Mouse (Mus musculus) liver, embryonic 12.5 days (tissue): Measurements from ENCODE around the gene Dnah11. TPM values are rescaled to one million over a fixed set of nuclear protein-coding genes. Genes with fewer than 3 reads are reported as not detected.

ENCODE experiments used
- ATAC-seq: fragments of 200-750 bp; cut with Nextera tagmentation; 2 replicates; pipeline ENCODE4 v1.8.0; 2017; ENCODE audit warnings: moderate number of reproducible peaks, mild to moderate bottlenecking, moderate library complexity
- H3K27ac ChIP-seq: fragments of 300-500 bp; sonication (generic); 2 replicates; pipeline ENCODE4 v1.5.1; 2016; ENCODE audit warnings: mild to moderate bottlenecking
- H3K27me3 ChIP-seq: fragments of 300-500 bp; sonication (generic); replicated peaks from 2 replicates; pipeline ENCODE4 v1.6.1; 2016; ENCODE audit warnings: mild to moderate bottlenecking, moderate library complexity
- H3K36me3 ChIP-seq: fragments of 300-500 bp; sonication (generic); 2 replicates; pipeline ENCODE4 v1.6.1; 2016; ENCODE audit warnings: mild to moderate bottlenecking, moderate library complexity
- H3K4me1 ChIP-seq: fragments of 300-500 bp; sonication (generic); 2 replicates; pipeline ENCODE4 v1.6.1; 2016
- H3K4me2 ChIP-seq: fragments of 300-500 bp; sonication (generic); 2 replicates; pipeline ENCODE4 v1.6.1; 2016; ENCODE audit warnings: mild to moderate bottlenecking, moderate library complexity
- H3K4me3 ChIP-seq: fragments of 300-500 bp; sonication (generic); 2 replicates; pipeline ENCODE4 v1.5.1; 2016; ENCODE audit warnings: mild to moderate bottlenecking, moderate library complexity
- H3K9ac ChIP-seq: fragments of 300-500 bp; sonication (generic); 2 replicates; pipeline ENCODE4 v1.6.1; 2016; ENCODE audit warnings: mild to moderate bottlenecking, moderate library complexity
- H3K9me3 ChIP-seq: fragments of 300-500 bp; sonication (generic); replicated peaks from 2 replicates; pipeline ENCODE4 v1.6.1; 2016; ENCODE audit warnings: mild to moderate bottlenecking, moderate library complexity
- whole genome bisulfite sequencing: fragments of 180-500 bp; shearing (Covaris S2); methylation state at CpG from one replicate; pipeline ENCODE4 v1.1.7; 2016; ENCODE audit not compliant: insufficient replicate concordance; 5-methylcytosine and 5-hydroxymethylcytosine counted together
- polyA plus RNA-seq: library from polyadenylated mRNA; unstranded; fragments of >200 nt; fragmentation: Nextera tagmentation; extraction: Ambion mirVana; gene quantifications from 2 replicates; pipeline ENCODE4 v1.2.1, GENCODE M21; 2016

The Dnah11 gene
- polyA plus RNA-seq, 1 experiment from 2014 or later: 0.05 TPM

GRCm38 (mm10) chr12:118156986-118157385 lies 41.9 kb downstream of the Dnah11 start:
- ATAC-seq: no peak
- no peak overlapping the region for H3K4me3 ChIP-seq
- no peaks in the 10 kb centered on the region for H3K4me1 ChIP-seq
- H3K4me2 ChIP-seq: no peak overlapping the region
- 72% methylated on average over 5 of the region's 5 CpGs for WGBS
- no peak overlapping the region for H3K27ac ChIP-seq
- no peak overlapping the region for H3K9ac ChIP-seq
- no peaks in the 10 kb centered on the region for H3K36me3 ChIP-seq
- H3K9me3 ChIP-seq: no peaks in the 10 kb centered on the region
- H3K27me3 ChIP-seq: no peaks in the 10 kb centered on the region

GRCm38 (mm10) chr12:118147521-118148033 lies 51.3 kb downstream of the Dnah11 start:
- Histone ChIP-seq H3K4me3 (no peak overlapping the region), H3K4me1 (no peaks in the 10 kb centered on the region), H3K36me3 (no peaks in the 10 kb centered on the region), H3K27ac (no peak overlapping the region), H3K4me2 (no peak overlapping the region), H3K9ac (no peak overlapping the region), H3K9me3 (no peaks in the 10 kb centered on the region), H3K27me3 (no peaks in the 10 kb centered on the region)
- no peak for ATAC-seq
- WGBS: 53% methylated on average over 2 of the region's 2 CpGs

GRCm38 (mm10) chr12:118128116-118128515 lies 70.7 kb downstream of the Dnah11 start:
- Histone ChIP-seq H3K9ac (no peak overlapping the region), H3K36me3 (no peaks in the 10 kb centered on the region), H3K27ac (no peak overlapping the region), H3K4me2 (no peak overlapping the region), H3K4me3 (no peak overlapping the region), H3K27me3 (no peaks in the 10 kb centered on the region), H3K4me1 (no peaks in the 10 kb centered on the region), H3K9me3 (no peaks in the 10 kb centered on the region)
- WGBS: 44% methylated on average over 4 of the region's 4 CpGs
- no peak for ATAC-seq

- H3K27me3 ChIP-seq: no peaks in the 10 kb centered on the region
- no peak overlapping the region for H3K9ac ChIP-seq
- WGBS: 75% methylated on average over 3 of the region's 3 CpGs
- no peak overlapping the region for H3K4me2 ChIP-seq
- 0 out of 2 replicates have a peak, but pooled peaks cover 5% of the 10 kb centered on the region for H3K9me3 ChIP-seq
- no peak overlapping the region for H3K27ac ChIP-seq
- no peaks in the 10 kb centered on the region for H3K4me1 ChIP-seq
- no peak overlapping the region for H3K4me3 ChIP-seq
- no peak for ATAC-seq
- H3K36me3 ChIP-seq: no peaks in the 10 kb centered on the region
Measured at GRCm38 (mm10) chr12:118119668-118120067, 79.2 kb downstream of the Dnah11 start.

- Histone ChIP-seq H3K9ac (no peak overlapping the region), H3K27ac (no peak overlapping the region), H3K9me3 (no peaks in the 10 kb centered on the region), H3K4me3 (no peak overlapping the region), H3K4me2 (no peak overlapping the region), H3K27me3 (no peaks in the 10 kb centered on the region), H3K4me1 (no peaks in the 10 kb centered on the region), H3K36me3 (no peaks in the 10 kb centered on the region)
- WGBS: 55% methylated on average over 8 of the region's 8 CpGs
- ATAC-seq: no peak
Measured at GRCm38 (mm10) chr12:118112599-118112998, 86.2 kb downstream of the Dnah11 start.

DNA sequence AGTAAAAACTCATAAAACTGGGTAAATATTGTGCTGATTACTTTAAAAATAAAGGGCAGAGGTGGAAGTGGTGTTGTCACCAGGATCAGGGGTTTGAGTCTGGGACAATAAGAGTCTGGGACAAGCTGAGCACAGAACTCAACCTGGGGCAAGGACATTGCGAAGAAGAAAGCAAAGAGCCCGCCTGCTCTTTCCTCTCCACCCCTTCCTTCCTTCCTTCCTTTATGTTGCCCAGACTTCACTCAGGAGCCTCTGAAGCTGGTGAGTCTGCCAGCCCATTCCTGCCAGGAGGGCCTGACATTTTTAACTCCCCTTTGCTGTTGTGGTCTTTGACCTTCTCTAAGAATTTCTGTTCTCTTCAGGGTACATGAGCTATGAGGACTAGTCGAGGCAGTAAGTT lies 86.9 kb downstream of the Dnah11 start:
- 46% methylated on average over 3 of the region's 3 CpGs for WGBS
- H3K36me3 ChIP-seq: no peaks in the 10 kb centered on the region
- H3K4me3 ChIP-seq: no peak overlapping the region
- H3K4me1 ChIP-seq: no peaks in the 10 kb centered on the region
- ATAC-seq: no peak
- H3K9ac ChIP-seq: no peak overlapping the region
- no peak overlapping the region for H3K27ac ChIP-seq
- H3K9me3 ChIP-seq: no peaks in the 10 kb centered on the region
- no peak overlapping the region for H3K4me2 ChIP-seq
- no peaks in the 10 kb centered on the region for H3K27me3 ChIP-seq

GRCm38 (mm10) chr12:118107719-118108118 lies 91.1 kb downstream of the Dnah11 start:
- Histone ChIP-seq H3K9ac (no peak overlapping the region), H3K4me2 (no peak overlapping the region), H3K36me3 (no peaks in the 10 kb centered on the region), H3K4me3 (no peak overlapping the region), H3K9me3 (no peaks in the 10 kb centered on the region), H3K27me3 (no peaks in the 10 kb centered on the region), H3K27ac (no peak overlapping the region), H3K4me1 (no peaks in the 10 kb centered on the region)
- 48% methylated on average over 1 of the region's 1 CpGs for WGBS
- no peak for ATAC-seq

- no peaks in the 10 kb centered on the region for H3K27me3 ChIP-seq
- no peaks in the 10 kb centered on the region for H3K4me1 ChIP-seq
- H3K9me3 ChIP-seq: no peaks in the 10 kb centered on the region
- no peak overlapping the region for H3K9ac ChIP-seq
- ATAC-seq: no peak
- no peak overlapping the region for H3K27ac ChIP-seq
- H3K4me2 ChIP-seq: no peak overlapping the region
- 65% methylated on average over 4 of the region's 4 CpGs for WGBS
- no peaks in the 10 kb centered on the region for H3K36me3 ChIP-seq
- H3K4me3 ChIP-seq: no peak overlapping the region
Measured at GRCm38 (mm10) chr12:118104520-118104919, 94.3 kb downstream of the Dnah11 start.

GRCm38 (mm10) chr12:118099694-118100093 lies 99.1 kb downstream of the Dnah11 start:
- WGBS: 65% methylated on average over 5 of the region's 5 CpGs
- H3K4me2 ChIP-seq: no peak overlapping the region
- H3K9ac ChIP-seq: no peak overlapping the region
- H3K4me3 ChIP-seq: no peak overlapping the region
- no peak overlapping the region for H3K27ac ChIP-seq
- H3K9me3 ChIP-seq: no peaks in the 10 kb centered on the region
- H3K27me3 ChIP-seq: no peaks in the 10 kb centered on the region
- no peaks in the 10 kb centered on the region for H3K36me3 ChIP-seq
- no peak for ATAC-seq
- no peaks in the 10 kb centered on the region for H3K4me1 ChIP-seq

DNA sequence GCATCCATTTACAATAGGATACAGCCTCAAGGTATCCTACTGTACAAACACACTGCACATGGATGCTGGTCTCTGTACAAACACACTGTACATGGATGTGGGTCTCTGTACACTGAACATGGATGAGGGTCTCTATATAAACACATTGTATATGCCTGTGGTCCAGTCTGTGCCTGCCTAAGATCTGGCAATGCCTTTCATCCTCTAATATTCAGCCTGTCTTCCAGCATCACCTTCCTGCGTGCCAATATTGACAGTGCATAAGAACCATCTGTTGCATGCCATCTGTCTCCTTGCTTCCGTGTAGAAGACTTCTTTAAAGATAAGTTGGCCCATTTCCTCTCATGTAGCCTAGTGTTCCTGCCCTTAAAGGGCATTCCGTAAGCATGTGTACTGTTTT lies 100.6 kb downstream of the Dnah11 start:
- Histone ChIP-seq H3K9me3 (no peaks in the 10 kb centered on the region), H3K4me2 (no peak overlapping the region), H3K36me3 (no peaks in the 10 kb centered on the region), H3K4me1 (no peaks in the 10 kb centered on the region), H3K27me3 (no peaks in the 10 kb centered on the region), H3K9ac (no peak overlapping the region), H3K4me3 (no peak overlapping the region), H3K27ac (no peak overlapping the region)
- WGBS: 67% methylated on average over 3 of the region's 3 CpGs
- no peak for ATAC-seq

- Histone ChIP-seq H3K27me3 (no peaks in the 10 kb centered on the region), H3K36me3 (no peaks in the 10 kb centered on the region), H3K27ac (no peak overlapping the region), H3K9me3 (no peaks in the 10 kb centered on the region), H3K9ac (no peak overlapping the region), H3K4me3 (no peak overlapping the region), H3K4me2 (no peak overlapping the region), H3K4me1 (no peaks in the 10 kb centered on the region)
- no peak for ATAC-seq
- 61% methylated on average over 4 of the region's 4 CpGs for WGBS
Measured at GRCm38 (mm10) chr12:118094946-118095345, 103.9 kb downstream of the Dnah11 start.

GRCm38 (mm10) chr12:118085291-118085690 lies 113.6 kb downstream of the Dnah11 start:
- H3K27ac ChIP-seq: no peak overlapping the region
- H3K4me3 ChIP-seq: no peak overlapping the region
- no peak overlapping the region for H3K9ac ChIP-seq
- no peak for ATAC-seq
- H3K4me2 ChIP-seq: no peak overlapping the region
- no peaks in the 10 kb centered on the region for H3K36me3 ChIP-seq
- no peaks in the 10 kb centered on the region for H3K27me3 ChIP-seq
- no peaks in the 10 kb centered on the region for H3K9me3 ChIP-seq
- 51% methylated on average over 1 of the region's 1 CpGs for WGBS
- H3K4me1 ChIP-seq: no peaks in the 10 kb centered on the region

- no peaks in the 10 kb centered on the region for H3K9me3 ChIP-seq
- H3K36me3 ChIP-seq: no peaks in the 10 kb centered on the region
- H3K9ac ChIP-seq: no peak overlapping the region
- H3K27ac ChIP-seq: no peak overlapping the region
- H3K27me3 ChIP-seq: no peaks in the 10 kb centered on the region
- WGBS: 52% methylated on average over 3 of the region's 3 CpGs
- no peaks in the 10 kb centered on the region for H3K4me1 ChIP-seq
- no peak overlapping the region for H3K4me2 ChIP-seq
- H3K4me3 ChIP-seq: no peak overlapping the region
- no peak for ATAC-seq
Measured at GRCm38 (mm10) chr12:118084806-118085205, 114.0 kb downstream of the Dnah11 start.
